Mouse (Mus musculus) megakaryocyte, embryonic 14.5 days (primary cell): ENCODE results near the gene 1700001L19Rik.

Experiments
- FLI1 ChIP-seq: IDR thresholded peaks from 2 replicates; pipeline ENCODE4 v1.6.1; 2012; ENCODE audit warnings: low read length, inconsistent platforms, mixed read lengths
- GATA1 ChIP-seq: IDR thresholded peaks from 3 replicates; pipeline ENCODE4 v1.6.1; 2012; ENCODE audit warnings: mixed read lengths, low read length, inconsistent platforms, borderline replicate concordance

DNA sequence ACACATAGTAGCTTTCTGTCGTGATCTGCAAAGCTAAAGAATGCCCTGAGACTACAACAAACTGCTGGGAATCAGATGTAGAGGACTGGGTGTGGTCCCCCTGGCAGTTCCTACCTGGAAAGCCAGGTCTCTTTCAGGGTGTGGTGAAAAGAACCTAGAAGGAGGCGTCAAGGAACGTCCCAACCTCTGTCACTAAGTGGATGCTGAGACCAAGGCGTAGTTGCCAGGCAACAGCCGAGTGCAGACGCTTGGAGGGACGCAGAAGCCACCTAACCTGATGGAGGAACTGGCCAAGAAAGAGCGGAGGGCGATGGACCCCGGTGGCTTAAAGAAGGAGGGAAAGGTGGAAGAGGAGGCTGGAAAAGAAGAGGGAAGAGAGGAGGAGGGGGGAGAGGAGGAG is at the start of gene 1700001L19Rik:
- TF ChIP-seq GATA1 (no peak), FLI1 (no peak)
